Mouse (Mus musculus): Measurements from ENCODE around the gene Dync2li1. TPM values are rescaled to one million over a fixed set of nuclear protein-coding genes. Genes with fewer than 3 reads are reported as not detected.
A peak's percentile ranks its signal among the peaks of the same experiment; 100 is the strongest.

The Dync2li1 gene
- polyA plus RNA-seq, 1 experiment from 2014 or later, result 27.9 TPM

GRCm38 (mm10) chr17:84675951-84676366 lies 49.7 kb downstream of the Dync2li1 start, which contains the start of gene Abcg8:
Abcg8 (plus strand) TSS chr17:84676302.
- H3K9ac ChIP-seq, result peak within 1 kb of the TSS; percentile 30; the same call in 1 of the 2 replicates
- peak; percentile 48; the same call in 1 of the 2 replicates for ATAC-seq (ENCODE audit: low FRiP score, low read depth)
- H3K9me3 ChIP-seq, result no peaks in the 10 kb centered on the region
- no peaks in the 10 kb centered on the region for H3K36me3 ChIP-seq
- WGBS, result 3% methylated on average over 24 of the region's 24 CpGs
- H3K4me1 ChIP-seq, result peaks cover 7% of the 10 kb centered on the region; the same call in 1 of the 2 replicates
- peak within 1 kb of the TSS; percentile 32 for H3K4me3 ChIP-seq
- peaks cover 11% of the 10 kb centered on the region; the same call in 1 of the 2 replicates for H3K27me3 ChIP-seq (replicated peaks)
- peak within 1 kb of the TSS; percentile 64 for H3K4me2 ChIP-seq (replicated peaks)
- no peak within 1 kb of the TSS for H3K27ac ChIP-seq

GRCm38 (mm10) chr17:84677595-84677994 lies 51.3 kb downstream of the Dync2li1 start:
- Histone ChIP-seq H3K4me3 (no peak overlapping the region), H3K27ac (no peak overlapping the region), H3K9ac (no peak overlapping the region), H3K4me1 (peaks cover 7% of the 10 kb centered on the region; the same call in 1 of the 2 replicates), H3K27me3 (replicated peaks) (peaks cover 11% of the 10 kb centered on the region; the same call in 1 of the 2 replicates), H3K36me3 (no peaks in the 10 kb centered on the region), H3K4me2 (replicated peaks) (no peak overlapping the region), H3K9me3 (no peaks in the 10 kb centered on the region)
- no peak for ATAC-seq (ENCODE audit: low FRiP score, low read depth)
- WGBS, result 93% methylated on average over 11 of the region's 11 CpGs

- H3K27me3 ChIP-seq (replicated peaks), result no peaks in the 10 kb centered on the region
- H3K4me1 ChIP-seq, result no peaks in the 10 kb centered on the region
- no peaks in the 10 kb centered on the region for H3K36me3 ChIP-seq
- 86% methylated on average over 3 of the region's 3 CpGs for WGBS
- no peak overlapping the region for H3K4me3 ChIP-seq
- ATAC-seq (ENCODE audit: low FRiP score, low read depth), result no peak
- no peaks in the 10 kb centered on the region for H3K9me3 ChIP-seq
- no peak overlapping the region for H3K9ac ChIP-seq
- no peak overlapping the region for H3K27ac ChIP-seq
- no peak overlapping the region for H3K4me2 ChIP-seq (replicated peaks)
Measured at GRCm38 (mm10) chr17:84681670-84682069, 55.4 kb downstream of the Dync2li1 start.

- Histone ChIP-seq H3K27me3 (replicated peaks) (no peaks in the 10 kb centered on the region), H3K36me3 (no peaks in the 10 kb centered on the region), H3K4me2 (replicated peaks) (no peak within 1 kb of the TSS), H3K9ac (no peak within 1 kb of the TSS), H3K4me3 (no peak within 1 kb of the TSS), H3K9me3 (no peaks in the 10 kb centered on the region), H3K4me1 (no peaks in the 10 kb centered on the region), H3K27ac (no peak within 1 kb of the TSS)
- 77% methylated on average over 18 of the region's 18 CpGs for WGBS
- ATAC-seq (ENCODE audit: low FRiP score, low read depth), result no peak
Measured at GRCm38 (mm10) chr17:84682734-84683717, 56.7 kb downstream of the Dync2li1 start, which contains the start of gene Abcg5. Abcg5 (minus strand) TSS chr17:84683011.

GRCm38 (mm10) chr17:84684284-84684683 lies 58.0 kb downstream of the Dync2li1 start:
- H3K36me3 ChIP-seq, result no peaks in the 10 kb centered on the region
- H3K4me2 ChIP-seq (replicated peaks), result no peak overlapping the region
- WGBS, result 48% methylated on average over 6 of the region's 6 CpGs
- H3K27ac ChIP-seq, result no peak overlapping the region
- H3K4me1 ChIP-seq, result no peaks in the 10 kb centered on the region
- H3K9ac ChIP-seq, result no peak overlapping the region
- H3K27me3 ChIP-seq (replicated peaks), result no peaks in the 10 kb centered on the region
- H3K4me3 ChIP-seq, result no peak overlapping the region
- ATAC-seq (ENCODE audit: low FRiP score, low read depth), result no peak
- H3K9me3 ChIP-seq, result no peaks in the 10 kb centered on the region

GRCm38 (mm10) chr17:84685286-84685685 lies 59.0 kb downstream of the Dync2li1 start:
- WGBS, result 79% methylated on average over 4 of the region's 4 CpGs
- Histone ChIP-seq H3K27ac (no peak overlapping the region), H3K4me1 (no peaks in the 10 kb centered on the region), H3K36me3 (no peaks in the 10 kb centered on the region), H3K9ac (no peak overlapping the region), H3K9me3 (no peaks in the 10 kb centered on the region), H3K27me3 (replicated peaks) (no peaks in the 10 kb centered on the region), H3K4me2 (replicated peaks) (no peak overlapping the region), H3K4me3 (no peak overlapping the region)
- ATAC-seq (ENCODE audit: low FRiP score, low read depth), result no peak

GRCm38 (mm10) chr17:84687994-84688393 lies 61.7 kb downstream of the Dync2li1 start:
- Histone ChIP-seq H3K27me3 (replicated peaks) (no peaks in the 10 kb centered on the region), H3K4me1 (no peaks in the 10 kb centered on the region), H3K9me3 (no peaks in the 10 kb centered on the region), H3K9ac (no peak overlapping the region), H3K27ac (no peak overlapping the region), H3K4me2 (replicated peaks) (no peak overlapping the region), H3K36me3 (no peaks in the 10 kb centered on the region), H3K4me3 (no peak overlapping the region)
- no peak for ATAC-seq (ENCODE audit: low FRiP score, low read depth)
- WGBS, result 83% methylated on average over 5 of the region's 5 CpGs

GRCm38 (mm10) chr17:84688834-84689233 lies 62.5 kb downstream of the Dync2li1 start:
- ATAC-seq (ENCODE audit: low FRiP score, low read depth), result no peak
- no peak overlapping the region for H3K27ac ChIP-seq
- H3K4me1 ChIP-seq, result no peaks in the 10 kb centered on the region
- WGBS, result 90% methylated on average over 11 of the region's 11 CpGs
- H3K4me2 ChIP-seq (replicated peaks), result no peak overlapping the region
- H3K9ac ChIP-seq, result no peak overlapping the region
- H3K36me3 ChIP-seq, result no peaks in the 10 kb centered on the region
- no peaks in the 10 kb centered on the region for H3K27me3 ChIP-seq (replicated peaks)
- no peaks in the 10 kb centered on the region for H3K9me3 ChIP-seq
- no peak overlapping the region for H3K4me3 ChIP-seq

GRCm38 (mm10) chr17:84689316-84689715 lies 63.0 kb downstream of the Dync2li1 start:
- Histone ChIP-seq H3K9me3 (no peaks in the 10 kb centered on the region), H3K36me3 (no peaks in the 10 kb centered on the region), H3K9ac (no peak overlapping the region), H3K4me3 (no peak overlapping the region), H3K27ac (no peak overlapping the region), H3K4me2 (replicated peaks) (no peak overlapping the region), H3K4me1 (no peaks in the 10 kb centered on the region), H3K27me3 (replicated peaks) (no peaks in the 10 kb centered on the region)
- no peak for ATAC-seq (ENCODE audit: low FRiP score, low read depth)
- 87% methylated on average over 5 of the region's 5 CpGs for WGBS

- WGBS, result 88% methylated on average over 5 of the region's 5 CpGs
Measured at GRCm38 (mm10) chr17:84690111-84690510, 63.8 kb downstream of the Dync2li1 start.

GRCm38 (mm10) chr17:84693741-84694140 lies 67.4 kb downstream of the Dync2li1 start:
- Histone ChIP-seq H3K27me3 (replicated peaks) (no peaks in the 10 kb centered on the region), H3K9me3 (no peaks in the 10 kb centered on the region), H3K4me1 (0 out of 2 replicates have a peak, but pooled peaks cover 2% of the 10 kb centered on the region), H3K4me3 (no peak overlapping the region), H3K36me3 (no peaks in the 10 kb centered on the region), H3K9ac (no peak overlapping the region), H3K27ac (no peak overlapping the region), H3K4me2 (replicated peaks) (no peak overlapping the region)
- ATAC-seq (ENCODE audit: low FRiP score, low read depth), result no peak
- WGBS, result 91% methylated on average over 2 of the region's 2 CpGs

More at GRCm38 (mm10) chr17:84690111-84690510, 63.8 kb downstream of the Dync2li1 start:
- H3K4me1 ChIP-seq, result no peaks in the 10 kb centered on the region
- no peaks in the 10 kb centered on the region for H3K36me3 ChIP-seq
- H3K27ac ChIP-seq, result no peak overlapping the region
- no peak overlapping the region for H3K4me3 ChIP-seq
- H3K9me3 ChIP-seq, result no peaks in the 10 kb centered on the region
- no peak overlapping the region for H3K4me2 ChIP-seq (replicated peaks)
- ATAC-seq (ENCODE audit: low FRiP score, low read depth), result no peak
- no peaks in the 10 kb centered on the region for H3K27me3 ChIP-seq (replicated peaks)
- no peak overlapping the region for H3K9ac ChIP-seq

GRCm38 (mm10) chr17:84696537-84696936 lies 70.2 kb downstream of the Dync2li1 start:
- ATAC-seq (ENCODE audit: low FRiP score, low read depth), result no peak
- no peak overlapping the region for H3K4me3 ChIP-seq
- H3K4me1 ChIP-seq, result 0 out of 2 replicates have a peak, but pooled peaks cover 2% of the 10 kb centered on the region
- H3K36me3 ChIP-seq, result no peaks in the 10 kb centered on the region
- WGBS, result 58% methylated on average over 6 of the region's 6 CpGs
- no peak overlapping the region for H3K9ac ChIP-seq
- no peaks in the 10 kb centered on the region for H3K9me3 ChIP-seq
- no peaks in the 10 kb centered on the region for H3K27me3 ChIP-seq (replicated peaks)
- no peak overlapping the region for H3K4me2 ChIP-seq (replicated peaks)
- H3K27ac ChIP-seq, result no peak overlapping the region
